Mouse (Mus musculus) heart, adult 11 months (tissue): ENCODE data around the gene Hpdl.
A peak's percentile ranks its signal among the peaks of the same experiment; 100 is the strongest.
"Not testable (repeated sequence)": the region's sequence is repeated elsewhere in the genome, so short reads cannot be mapped to it uniquely, and the experiment has no call there.

ENCODE experiments used
- DNase-seq: peaks from one replicate; pipeline ENCODE4 v3.0.0; 2022

Hpdl gene

DNA sequence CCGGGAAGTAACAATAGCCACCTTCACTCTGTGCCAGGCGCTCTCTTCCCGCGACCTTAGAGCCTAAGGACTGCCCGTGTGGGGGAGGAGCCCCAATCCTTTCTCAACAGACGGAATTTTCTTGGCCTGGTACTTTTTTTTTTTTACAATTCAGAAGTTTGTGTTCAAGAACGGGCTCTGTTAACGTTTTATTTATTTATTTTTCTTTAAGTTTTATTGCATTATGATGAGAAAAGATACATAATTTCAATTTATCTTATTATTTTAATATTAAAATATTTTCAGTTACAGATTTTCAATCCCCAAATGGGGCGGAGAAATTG, at the start of gene Hpdl:
TSS of gene Hpdl (minus strand) at position 14 of the 323 bp plus-strand sequence.
- no peak for DNase-seq

DNA sequence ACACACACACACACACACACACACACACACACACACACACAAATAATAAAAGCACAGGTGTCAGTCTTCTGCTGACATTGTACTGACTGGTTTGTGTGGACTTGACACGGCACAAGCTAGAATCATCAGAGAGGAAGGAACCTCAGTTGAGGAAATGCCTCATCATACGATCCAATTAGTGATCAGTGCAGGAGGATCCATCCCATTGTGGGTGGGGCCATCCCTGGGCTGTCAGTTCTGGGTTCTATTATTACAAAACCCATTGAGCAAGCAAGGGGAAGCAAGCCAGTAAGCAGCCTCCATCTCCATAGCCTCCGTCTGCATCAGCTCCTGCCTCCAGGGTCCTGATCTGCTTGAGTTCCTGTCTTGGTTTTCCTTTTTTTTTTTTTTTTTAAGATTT, 48.4 kb upstream of the Hpdl start:
- DNase-seq, result peak; percentile 64

DNA sequence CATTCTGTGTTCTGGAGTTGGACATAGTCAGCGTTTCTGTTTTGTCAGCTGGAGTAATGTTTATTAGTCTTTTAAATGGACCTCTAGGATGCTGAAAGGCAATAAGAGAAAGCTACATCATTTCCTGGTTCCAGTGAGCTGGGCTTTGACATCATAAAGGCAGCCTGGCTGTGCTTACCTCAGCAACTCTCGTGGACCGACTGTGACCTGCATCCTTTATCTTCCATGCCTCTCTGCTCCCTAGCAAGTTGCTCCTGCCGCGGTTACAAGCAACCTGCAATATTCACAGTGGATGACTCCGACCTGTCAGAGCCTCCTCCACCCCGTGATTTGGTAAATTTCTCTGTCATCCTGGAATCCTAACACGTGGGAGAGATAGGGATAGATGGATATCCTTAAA, 40.5 kb upstream of the Hpdl start:
- peak; percentile 59 for DNase-seq

DNA sequence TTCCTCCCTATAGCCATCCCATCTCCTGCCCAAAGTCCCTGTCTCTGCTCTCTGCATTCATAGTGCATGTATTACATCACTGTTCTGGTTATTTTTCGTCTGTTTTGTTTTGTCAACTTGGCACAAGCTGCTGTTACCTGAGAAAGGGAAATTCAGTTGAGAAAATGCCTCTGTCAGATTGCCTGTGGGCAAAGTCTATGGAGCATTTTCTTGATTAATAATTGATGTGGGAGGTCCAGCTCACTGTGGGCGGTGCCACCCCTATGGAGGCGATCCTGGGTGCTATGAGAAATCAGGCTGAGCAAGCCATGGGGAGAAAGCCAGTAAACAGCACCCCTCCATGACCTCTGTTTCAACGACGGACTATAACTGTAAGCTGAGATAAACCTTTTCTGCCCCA, 38.2 kb upstream of the Hpdl start:
- peak; percentile 40 for DNase-seq

DNA sequence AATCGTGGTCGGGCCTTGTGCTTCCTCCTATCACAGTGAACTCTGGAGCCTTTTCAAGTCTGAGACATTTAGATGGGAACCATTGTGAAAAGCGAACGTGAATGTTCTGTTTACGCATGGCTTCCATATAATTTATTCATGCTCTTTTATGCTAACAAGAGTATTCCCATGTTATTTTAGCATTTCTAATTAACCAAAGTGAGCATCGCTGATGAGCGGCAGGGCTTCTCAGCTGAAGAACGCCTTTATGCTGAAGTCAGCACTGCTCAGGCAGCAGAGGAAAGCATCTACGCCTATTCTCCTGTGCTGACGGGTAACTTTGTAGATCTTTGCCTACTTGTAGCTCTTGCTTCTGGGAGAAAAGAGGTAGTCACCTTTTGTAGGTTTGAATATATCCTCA, 35.7 kb upstream of the Hpdl start:
- DNase-seq, result peak; percentile 72

DNA sequence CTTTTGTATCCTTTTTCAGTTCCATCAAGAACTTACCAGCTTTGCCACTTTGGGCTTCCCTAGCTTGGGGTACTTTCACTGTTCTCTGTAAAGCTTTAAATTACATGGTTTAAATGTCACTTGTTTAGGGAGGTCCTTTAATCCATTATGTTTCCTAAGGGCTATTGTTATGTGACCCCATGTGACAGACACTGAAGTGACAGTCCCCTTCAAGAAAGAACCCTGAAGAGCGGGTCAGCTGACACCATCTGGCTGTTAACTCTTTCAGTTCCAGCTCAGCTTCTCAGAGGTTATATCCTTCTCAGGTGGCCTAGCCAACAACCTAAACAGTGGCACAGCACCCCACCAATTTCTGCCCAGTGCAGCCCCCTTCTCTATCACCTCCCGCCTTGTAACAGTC, 32.8 kb upstream of the Hpdl start:
- DNase-seq, result no peak

DNA sequence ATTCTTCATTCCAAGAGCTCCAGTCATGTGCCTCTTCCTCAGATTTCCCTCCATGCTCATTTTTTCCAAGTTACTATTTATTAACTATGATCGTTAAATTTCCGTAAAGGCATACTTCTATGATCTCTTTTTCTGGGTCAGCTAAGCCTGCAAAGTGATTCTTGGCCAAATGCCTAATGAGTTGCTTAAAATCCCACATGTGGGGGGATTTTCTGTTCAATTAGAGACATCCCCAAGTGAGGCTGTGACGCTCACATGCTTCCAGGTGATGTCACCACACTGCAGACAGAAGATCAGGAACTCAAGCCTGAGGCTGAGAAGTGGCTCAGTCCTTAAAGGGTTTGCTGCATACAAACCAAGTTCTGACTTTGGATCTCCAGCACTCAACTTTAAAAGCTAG, 28.4 kb upstream of the Hpdl start:
- DNase-seq, result no peak

DNA sequence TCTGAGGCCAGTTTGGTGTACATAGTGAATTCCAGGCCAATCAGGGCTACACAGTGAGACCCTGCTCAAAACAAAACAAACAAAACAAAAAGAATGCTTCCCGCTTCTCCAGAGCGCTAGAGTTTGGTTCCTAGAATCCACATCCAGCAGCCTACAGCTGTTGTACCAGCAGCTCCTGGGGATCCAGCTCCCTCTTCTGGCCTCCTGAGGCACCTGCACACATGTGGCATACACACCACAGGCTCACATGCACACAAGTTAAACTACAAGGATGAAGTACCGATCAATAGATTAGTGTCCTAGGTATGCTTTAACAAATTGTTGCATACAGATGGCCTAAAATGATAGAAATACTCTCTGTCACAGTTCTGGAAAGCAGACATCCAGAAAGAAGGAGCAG, 22.8 kb upstream of the Hpdl start:
- DNase-seq, result no peak

DNA sequence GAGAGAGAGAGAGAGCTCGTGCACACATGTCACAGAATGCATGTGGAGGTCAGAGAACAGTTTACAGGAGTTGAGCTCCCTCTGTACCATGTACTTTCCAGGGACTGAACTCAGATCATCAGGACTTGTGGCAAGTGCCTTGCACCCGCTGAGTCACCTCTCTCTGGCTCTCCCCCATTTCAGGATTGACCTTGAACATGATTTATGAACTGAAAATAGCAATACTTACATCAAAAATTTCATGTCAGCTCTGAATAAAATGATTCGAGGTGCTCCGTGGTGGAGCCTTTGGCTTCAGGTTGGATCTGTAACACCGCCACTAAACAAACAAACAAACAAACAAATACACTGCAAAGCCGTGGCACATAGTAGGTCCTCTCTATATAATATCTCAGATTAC, 19.3 kb upstream of the Hpdl start:
- no peak for DNase-seq

DNA sequence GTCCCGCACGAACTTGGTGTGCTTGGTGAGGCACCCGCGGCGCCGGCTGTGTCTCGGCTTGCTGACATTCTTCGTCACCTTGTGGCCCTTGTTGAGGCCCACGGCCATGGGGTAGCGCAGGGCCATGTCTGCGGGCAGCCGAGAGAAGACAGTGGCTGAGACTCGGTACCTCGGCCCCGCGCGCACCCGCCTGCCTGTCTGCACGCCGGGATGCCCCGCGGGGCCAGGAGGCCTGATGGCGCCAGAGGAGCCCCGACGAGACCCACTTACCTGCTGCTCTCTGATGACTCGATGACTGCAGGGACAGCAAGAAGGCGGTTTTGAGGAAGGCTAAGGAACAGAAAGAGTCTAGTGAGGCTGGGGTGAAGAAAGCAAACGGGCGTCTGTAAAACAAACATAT, 18.6 kb upstream of the Hpdl start:
- not testable (repeated sequence) for DNase-seq

DNA sequence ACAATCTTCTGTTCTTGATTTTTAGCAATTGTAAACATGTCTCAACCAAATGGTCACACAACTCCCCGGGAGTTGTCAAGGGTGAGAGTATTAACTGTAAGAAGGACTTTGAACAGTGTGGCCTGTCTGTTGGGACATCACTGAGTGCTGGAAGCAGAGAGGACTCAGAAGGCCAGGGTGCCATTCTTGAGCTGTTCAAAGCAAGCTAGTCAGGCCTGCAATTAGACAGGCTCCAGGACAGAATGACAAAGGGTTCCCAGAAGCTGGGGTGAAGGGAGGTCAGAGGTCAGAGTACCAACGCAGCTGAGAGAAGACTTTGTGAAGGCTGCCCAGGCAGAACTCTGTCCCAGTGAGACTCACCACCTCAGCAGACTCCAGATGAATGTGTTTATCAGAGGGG, 17.5 kb upstream of the Hpdl start:
- no peak for DNase-seq

DNA sequence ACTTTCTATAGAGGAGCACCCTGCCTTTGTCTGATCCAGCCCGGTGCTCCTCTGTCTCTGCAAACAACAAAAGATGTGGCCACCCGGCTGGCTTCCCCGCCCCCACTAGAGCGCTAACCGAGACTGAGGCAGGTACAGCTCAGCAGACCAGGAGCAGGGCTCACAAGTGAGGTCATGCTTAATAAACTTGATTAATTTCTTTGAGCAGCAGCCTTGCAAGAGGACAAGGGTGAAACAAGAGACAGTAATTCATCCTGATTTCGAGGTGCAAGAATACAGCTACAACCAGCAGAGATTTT, 8.5 kb upstream of the Hpdl start:
- no peak for DNase-seq

DNA sequence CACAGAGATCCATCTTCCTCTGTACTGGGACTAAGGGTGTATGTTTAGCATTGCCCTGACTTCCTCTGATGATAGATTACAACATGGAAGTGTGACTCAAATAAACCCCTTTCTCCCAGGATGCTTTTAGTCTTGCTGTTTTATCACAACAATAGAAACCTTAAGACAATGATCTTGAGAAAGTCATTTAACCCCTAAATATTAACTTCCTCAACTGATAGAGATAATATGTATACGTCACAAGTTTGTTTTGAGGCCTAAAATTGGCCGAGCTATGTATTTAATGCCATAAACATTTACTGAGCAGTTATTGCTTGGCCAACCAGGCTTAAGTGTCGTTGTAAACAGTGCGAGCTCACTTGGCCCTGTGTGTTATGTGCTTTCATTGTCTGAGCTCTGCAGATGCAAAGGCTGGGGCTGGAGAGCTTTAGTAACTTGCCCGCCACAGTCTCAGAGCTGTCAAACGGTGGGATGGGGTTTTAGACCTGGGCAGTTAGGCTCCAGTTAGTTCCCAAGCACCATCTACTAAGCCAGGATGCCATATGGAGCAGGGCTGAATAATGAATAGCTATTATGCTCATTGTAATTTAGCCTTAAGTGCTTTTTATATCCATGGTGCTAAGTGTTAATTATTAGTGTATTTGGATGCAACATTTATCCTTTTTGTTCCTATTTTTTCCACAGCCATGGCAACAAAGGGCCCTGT, 8.0 kb upstream of the Hpdl start:
- no peak for DNase-seq

DNA sequence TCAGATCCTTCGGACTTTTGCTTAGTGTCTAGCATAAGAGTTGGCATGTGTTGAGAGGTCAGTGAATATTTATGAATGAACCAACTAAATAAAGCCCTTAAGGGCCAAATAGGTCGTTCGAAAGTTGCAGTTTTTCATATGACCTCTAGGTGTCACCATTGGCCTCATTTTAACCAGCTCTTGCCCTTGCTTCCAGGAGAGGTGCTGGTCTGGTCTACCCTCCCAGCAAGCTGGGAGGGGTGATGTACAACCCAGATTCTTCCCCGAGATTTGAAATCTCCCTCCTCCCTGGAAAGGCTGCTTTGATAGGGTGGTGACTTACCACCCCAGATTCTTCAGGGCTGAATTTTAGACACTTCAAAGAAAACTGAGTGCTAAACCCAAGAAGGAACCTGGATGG, 6.3 kb upstream of the Hpdl start:
- no peak for DNase-seq

DNA sequence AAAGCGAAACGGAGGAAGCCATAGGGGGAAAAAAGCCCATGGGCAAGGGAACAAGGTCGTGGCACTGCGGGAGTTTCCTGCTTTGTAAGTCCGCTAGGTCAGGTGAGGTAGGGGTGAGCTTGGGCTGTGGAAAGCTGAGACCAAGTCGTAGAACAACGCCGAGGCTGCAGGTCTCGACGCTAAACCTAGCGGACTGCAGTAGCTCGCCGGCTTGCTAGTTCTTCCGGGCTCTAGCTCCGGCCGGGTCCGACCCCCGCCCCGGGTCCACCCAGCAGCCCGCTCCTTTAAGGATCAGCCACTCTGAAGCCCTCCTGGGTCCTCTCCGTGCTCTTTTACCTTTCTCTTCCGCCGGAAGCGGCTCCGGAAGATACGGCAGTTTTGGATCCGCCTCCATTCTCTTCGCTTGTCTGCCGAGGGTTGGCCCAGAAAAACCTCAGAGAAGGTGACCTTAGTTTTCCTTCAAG, 3.1 kb upstream of the Hpdl start:
- DNase-seq, result peak; percentile 97

DNA sequence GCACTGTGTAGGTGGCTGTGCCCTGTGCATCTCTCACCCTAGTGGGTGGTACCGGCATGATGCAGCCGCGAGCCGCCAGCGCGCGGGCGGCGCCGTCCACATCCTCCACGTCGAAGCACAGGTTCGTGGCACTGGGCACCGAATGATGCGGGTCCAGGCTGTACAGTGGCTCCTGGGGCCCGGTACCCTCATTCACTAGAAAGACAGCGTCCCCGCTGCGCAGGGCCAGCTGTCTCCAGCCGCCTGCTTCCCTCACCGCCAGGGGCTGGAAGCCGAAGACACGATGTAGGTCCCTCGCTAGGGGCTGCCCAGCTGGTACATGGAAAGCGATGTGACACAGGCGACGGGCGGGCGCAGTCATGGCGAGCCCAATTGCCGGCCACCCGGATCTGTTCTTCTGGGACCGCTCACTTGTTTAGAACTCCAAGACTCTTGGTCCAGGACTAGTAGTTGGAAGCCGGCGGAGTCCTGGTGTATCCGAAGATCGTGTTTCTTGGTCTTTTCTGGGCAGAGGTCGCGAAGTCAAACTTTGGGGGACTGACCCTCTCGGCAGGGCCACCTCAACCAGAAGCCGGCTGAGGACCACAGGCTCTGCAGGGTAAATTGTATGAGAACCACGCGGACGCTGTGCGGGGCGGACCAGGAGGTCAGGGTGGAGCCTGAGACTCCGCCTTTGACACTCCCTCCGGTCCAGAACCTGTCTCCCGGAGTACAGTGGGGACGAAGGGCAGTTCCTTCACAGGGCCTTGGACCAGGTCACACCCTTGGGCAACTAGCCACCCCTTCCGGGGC, 409 bp downstream of the Hpdl start:
- peak; percentile 99 for DNase-seq

DNA sequence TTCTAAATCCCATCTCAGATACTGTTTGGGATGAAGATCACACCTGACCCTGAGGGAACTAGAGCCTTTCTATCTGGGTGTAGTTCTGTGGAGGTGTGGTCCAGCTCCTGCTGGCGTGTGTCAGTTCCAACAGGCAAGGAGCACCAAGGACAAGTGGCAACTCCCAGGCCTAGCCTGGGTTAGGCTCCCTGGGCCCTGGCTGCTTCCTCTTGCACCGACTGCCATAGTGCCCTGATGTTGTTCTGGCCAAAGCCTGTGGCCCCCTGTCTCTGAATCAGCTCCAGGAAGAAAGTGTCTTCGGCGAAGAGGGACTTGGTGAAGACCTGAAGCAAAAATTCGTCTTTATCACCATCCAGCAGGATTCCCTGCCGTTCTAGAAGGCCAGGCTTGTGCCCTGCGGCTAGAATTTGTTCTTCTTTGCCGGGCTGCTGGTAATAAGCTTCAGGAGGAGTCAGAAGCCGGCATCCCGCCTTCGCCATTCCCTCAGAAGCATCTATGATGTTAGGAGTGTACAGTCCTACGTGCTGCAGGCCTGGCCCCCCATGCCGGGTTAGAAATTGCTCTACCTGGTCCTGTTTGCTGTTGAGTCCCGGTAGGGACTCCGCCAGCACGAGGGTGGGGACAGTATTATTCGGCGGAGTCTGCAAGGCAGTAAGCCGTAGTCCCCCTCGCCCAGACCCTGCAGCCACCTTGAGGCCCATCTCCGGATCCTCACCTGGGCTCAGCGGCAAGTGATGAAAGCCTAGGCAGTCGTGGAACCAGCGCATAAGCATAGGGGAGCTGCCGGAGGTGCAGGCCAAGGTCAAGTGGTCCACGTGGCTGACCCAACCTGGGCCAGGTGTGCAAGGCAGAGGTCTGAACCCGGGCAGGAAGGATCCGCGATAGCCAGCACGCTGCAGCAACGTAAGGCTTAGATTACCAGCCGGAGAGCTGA, 1.3 kb downstream of the Hpdl start:
- peak; percentile 92 for DNase-seq

DNA sequence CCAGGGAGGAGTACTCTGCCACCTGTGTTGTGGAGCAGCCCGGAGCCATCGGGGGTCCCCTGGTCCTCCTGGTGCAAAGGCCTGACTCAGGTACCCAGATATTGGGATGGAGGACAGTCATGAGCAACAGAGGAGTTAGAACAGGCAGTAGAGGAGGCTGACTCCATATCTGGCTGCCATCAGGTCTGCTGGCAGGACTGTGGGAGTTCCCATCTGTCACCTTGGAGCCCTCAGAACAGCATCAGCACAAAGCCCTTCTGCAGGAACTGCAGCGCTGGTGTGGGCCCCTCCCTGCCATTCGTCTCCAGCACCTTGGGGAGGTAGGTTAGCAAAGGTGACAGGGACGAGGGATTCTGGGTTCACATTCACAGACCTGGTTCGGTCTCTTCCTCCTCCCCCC, 4.0 kb downstream of the Hpdl start:
- no peak for DNase-seq

DNA sequence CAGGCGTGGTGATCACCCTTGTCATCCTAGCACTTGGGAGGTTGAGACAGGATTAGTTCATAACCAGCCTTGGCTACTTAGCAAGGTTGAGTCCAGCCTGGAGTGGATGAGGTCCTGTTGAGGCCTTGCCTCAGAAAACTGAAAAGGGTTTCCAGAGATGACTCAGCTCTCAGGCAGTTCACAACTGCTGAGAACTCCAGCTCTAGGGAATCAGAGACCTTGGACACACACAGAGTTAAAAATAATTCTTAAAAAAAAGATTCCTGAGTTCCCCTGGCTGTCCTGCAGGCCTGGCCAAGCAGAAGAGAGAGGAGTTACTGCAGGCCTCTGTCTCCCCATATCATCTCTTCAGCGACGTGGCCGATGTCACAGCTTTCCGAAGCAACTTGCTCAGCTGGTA, 6.2 kb downstream of the Hpdl start:
- DNase-seq, result no peak

DNA sequence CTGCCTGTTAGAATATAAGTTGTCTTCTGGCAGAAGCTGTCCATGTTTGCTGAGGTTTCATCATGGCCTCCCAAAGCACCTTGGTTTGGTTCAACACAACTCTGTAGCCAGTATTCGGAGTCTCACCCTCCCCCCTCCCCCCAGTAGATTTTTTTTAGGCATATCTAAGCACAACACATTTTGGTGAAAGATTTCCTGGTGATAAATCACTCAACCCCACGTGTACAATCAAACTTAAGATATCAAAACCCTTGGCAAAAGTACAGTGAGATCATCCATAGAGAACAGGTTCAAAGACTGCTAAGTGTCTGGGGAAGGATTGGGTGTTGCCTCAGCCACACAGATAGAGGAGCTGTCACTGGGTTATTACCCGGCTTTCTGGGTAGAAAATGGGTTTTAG, 10.5 kb downstream of the Hpdl start:
- no peak for DNase-seq

DNA sequence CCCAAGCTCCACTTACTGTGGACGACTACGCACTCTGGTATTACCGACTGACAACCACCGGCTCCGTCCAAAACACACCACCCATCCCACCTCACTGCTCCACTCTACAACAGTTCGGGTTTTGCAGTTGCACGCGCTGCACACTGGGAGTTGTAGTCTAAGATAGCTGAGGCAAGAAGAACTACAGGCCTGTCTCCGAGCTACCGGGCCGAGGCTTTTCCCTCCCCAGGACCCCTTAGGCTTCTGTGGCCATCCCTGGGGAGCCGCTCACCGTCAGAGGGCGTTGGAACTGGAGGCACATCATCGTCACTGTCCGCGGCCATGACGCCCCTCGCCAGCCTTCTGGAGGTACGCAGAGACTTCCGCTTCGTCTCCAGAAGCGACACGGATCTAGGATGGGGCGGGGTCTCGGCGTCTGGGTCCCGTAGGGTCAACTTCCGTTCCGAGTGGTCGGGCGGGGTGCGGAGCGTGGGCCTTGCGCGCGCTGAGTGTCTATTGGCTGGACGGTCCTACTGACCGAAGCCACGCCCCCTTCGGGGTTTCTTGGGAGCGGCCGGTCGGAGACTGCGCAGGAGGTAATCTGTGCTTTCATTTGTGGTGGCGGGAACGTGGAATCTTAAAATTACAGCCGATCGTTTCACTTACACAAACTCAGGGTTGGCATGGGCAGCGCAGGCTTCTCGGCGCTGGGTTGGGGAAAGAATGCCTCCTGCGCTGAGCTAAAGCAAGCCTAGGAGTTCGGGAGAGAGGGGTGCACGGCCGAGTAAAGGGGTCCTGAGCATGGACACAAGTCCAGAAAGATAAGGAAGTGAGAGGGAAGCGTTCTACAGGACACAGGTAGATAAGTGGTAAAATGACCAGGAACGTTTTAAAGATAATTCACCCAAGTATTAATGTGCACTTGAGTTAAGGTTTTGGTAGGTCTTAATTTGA, 14.0 kb downstream of the Hpdl start, which contains the start of the genes Toe1 and Mutyh:
TSS of gene Toe1 (minus strand) at position 444 of the 933 bp plus-strand sequence.
TSS of gene Mutyh (plus strand) at position 527 of the 933 bp plus-strand sequence.
- peak; percentile 99 for DNase-seq

DNA sequence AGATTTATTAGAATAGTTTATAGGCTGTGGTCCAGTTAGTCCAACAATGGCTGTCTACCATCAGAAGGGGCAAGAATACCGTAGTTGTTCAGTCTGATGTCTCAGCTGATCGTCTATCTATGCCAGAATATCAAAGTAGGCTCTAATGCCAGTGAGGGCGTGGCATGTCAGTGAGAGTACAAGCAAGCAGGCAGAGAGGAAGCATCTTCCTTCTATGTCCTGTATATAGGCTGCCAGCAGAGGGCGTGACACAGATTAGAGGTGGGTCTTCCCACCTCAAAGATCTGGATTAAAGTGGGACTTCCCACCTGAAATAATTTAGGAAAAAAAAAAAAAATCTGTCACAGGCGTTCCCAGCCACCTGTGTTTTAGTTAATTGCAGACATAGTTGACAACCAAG, 21.6 kb downstream of the Hpdl start:
- no peak for DNase-seq
